ENCODE assay signal across 8 mouse cellular contexts in the genomic region with DNA sequence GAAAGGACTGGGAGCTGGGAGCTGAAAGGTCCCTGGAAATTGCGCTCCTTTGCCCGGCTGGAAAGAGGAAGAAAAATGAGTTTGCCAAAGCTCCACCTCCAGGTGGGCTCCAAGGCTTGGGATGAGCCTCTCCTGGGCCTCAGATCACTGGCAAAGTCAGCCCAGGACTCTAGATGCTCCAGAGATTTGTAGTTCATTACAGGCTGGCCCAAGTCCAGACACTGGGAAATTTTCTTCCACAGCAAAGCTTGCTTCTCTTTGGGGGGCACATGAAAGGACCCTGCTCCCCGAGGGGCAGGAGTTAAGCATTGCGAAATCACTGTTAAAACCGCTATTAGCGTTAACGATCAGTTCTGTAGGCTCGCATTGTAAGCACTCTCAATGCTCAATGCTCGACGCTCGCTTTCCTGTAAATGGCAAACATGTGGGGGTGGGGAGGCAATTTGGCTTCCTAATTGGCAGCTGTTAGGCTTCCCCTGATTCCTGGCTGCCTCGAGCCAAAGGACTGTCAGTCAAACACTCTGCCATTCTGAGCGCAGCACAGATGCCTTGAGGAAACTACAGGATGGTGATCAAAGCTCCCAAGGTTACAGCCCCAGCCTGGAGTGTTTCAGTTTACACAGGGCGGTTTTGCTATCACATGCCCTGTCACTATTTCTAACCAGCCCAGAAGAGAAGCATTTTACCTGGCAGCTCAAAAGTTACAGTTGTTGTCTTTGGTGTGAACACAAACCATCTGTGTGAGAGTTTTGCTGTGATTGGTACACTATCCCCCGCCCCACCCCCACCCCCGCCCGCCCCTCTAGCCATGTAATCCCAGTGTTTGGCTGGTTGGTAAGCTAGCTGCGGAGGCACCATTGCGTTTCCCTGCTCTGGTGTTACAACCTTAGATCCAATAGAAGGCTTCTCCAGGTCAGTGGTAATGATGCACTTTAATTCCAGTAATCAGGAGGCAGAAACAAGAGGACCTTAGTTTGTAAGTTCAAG. TPM values are rescaled to one million over a fixed set of nuclear protein-coding genes. Genes with fewer than 3 reads are reported as not detected.
DNase-seq lines count a peak whose midpoint lies in the region; ATAC-seq and TF ChIP-seq lines count a peak whose summit lies in the region.

No protein-coding gene starts in this region.

- no peaks in the 10 kb centered on the region for H3K36me3 ChIP-seq in erythroblast, embryonic 14.5 days (ENCODE audit: control insufficient read depth)
- no peaks in the 10 kb centered on the region for H3K36me3 ChIP-seq in kidney, postnatal 0 days (ENCODE audit: insufficient read depth, low read length)
- H3K36me3 ChIP-seq in lung, embryonic 16.5 days (ENCODE audit: control insufficient read depth, insufficient read depth, low read length): no peaks in the 10 kb centered on the region

- 10% methylated on average over 19 of the region's 19 CpGs for WGBS in kidney, postnatal 0 days
- WGBS in lung, embryonic 16.5 days: 14% methylated on average over 19 of the region's 19 CpGs
- WGBS in cerebellum, adult 2 months: 5% methylated on average over 19 of the region's 19 CpGs

- DNase-seq in brain, adult 2 months (ENCODE audit: low read depth, low spot score): peak; percentile 66
- DNase-seq in heart, adult 8-10 months (ENCODE audit: low spot score): peak; percentile 21
- peak; percentile 37 for DNase-seq in kidney, postnatal 0 days (ENCODE audit: low spot score)
- peak; percentile 72 for DNase-seq in retina, embryonic 14.5 days (ENCODE audit: low spot score)
- DNase-seq in cerebellum, adult 2 months: no peak

- no peak for TF ChIP-seq POLR2A in cerebellum, adult 2 months (IDR thresholded peaks at IDR 0.05; ENCODE audit: borderline replicate concordance, insufficient read depth, low read length)

- H3K9me3 ChIP-seq in erythroblast, embryonic 14.5 days (ENCODE audit: control insufficient read depth, low read length): peaks cover 3% of the 10 kb centered on the region; the same call in 1 of the 2 replicates
- no peaks in the 10 kb centered on the region for H3K9me3 ChIP-seq in kidney, postnatal 0 days (replicated peaks; ENCODE audit: low read length)
- no peaks in the 10 kb centered on the region for H3K9me3 ChIP-seq in lung, embryonic 16.5 days (ENCODE audit: control insufficient read depth, low read length)

- H3K4me3 ChIP-seq in erythroblast, embryonic 14.5 days (replicated peaks): peak overlapping the region; percentile 46
- H3K4me3 ChIP-seq in kidney, postnatal 0 days (replicated peaks; ENCODE audit: low read depth, low read length): peak overlapping the region; percentile 51
- H3K4me3 ChIP-seq in lung, embryonic 16.5 days (ENCODE audit: low read length): peak overlapping the region; percentile 69
- no peak overlapping the region for H3K4me3 ChIP-seq in cerebellum, adult 2 months (replicated peaks; ENCODE audit: insufficient read depth, low read depth, low read length)

- no peak overlapping the region for H3K9ac ChIP-seq in kidney, postnatal 0 days (ENCODE audit: low read depth, low read length)
- H3K9ac ChIP-seq in lung, embryonic 16.5 days (ENCODE audit: low read length): peak overlapping the region; percentile 66; the same call in 1 of the 2 replicates

- no peak for TF ChIP-seq CTCF in kidney, postnatal 0 days (IDR thresholded peaks at IDR 0.05; ENCODE audit: low read depth)
- TF ChIP-seq CTCF in cerebellum, adult 2 months (IDR thresholded peaks at IDR 0.05; ENCODE audit: borderline replicate concordance, insufficient read depth, low read depth, low read length): no peak

- H3K4me2 ChIP-seq in kidney, postnatal 0 days (ENCODE audit: low read length): peak overlapping the region; percentile 98
- H3K4me2 ChIP-seq in lung, embryonic 16.5 days (ENCODE audit: low read depth, low read length): peak overlapping the region; percentile 99

- H3K27ac ChIP-seq in kidney, postnatal 0 days: no peak overlapping the region
- no peak overlapping the region for H3K27ac ChIP-seq in lung, embryonic 16.5 days (ENCODE audit: low read length)
- no peak overlapping the region for H3K27ac ChIP-seq in cerebellum, adult 2 months (ENCODE audit: insufficient read depth, low read length)

- ATAC-seq in erythroblast, adult 5-6 weeks (replicated peaks; ENCODE audit: low FRiP score, poor library complexity, severe bottlenecking): no peak
- ATAC-seq in kidney, postnatal 0 days (replicated peaks; ENCODE audit: low FRiP score, low read depth): no peak
- peak; percentile 46 for ATAC-seq in lung, embryonic 16.5 days (ENCODE audit: low read depth)

- H3K4me1 ChIP-seq in erythroblast, embryonic 14.5 days (ENCODE audit: control insufficient read depth): peaks cover 14% of the 10 kb centered on the region
- peaks cover 14% of the 10 kb centered on the region for H3K4me1 ChIP-seq in kidney, postnatal 0 days (replicated peaks; ENCODE audit: insufficient read depth, low read length)
- peaks cover 18% of the 10 kb centered on the region for H3K4me1 ChIP-seq in lung, embryonic 16.5 days (replicated peaks; ENCODE audit: control insufficient read depth, insufficient read depth, low read length)
- peaks cover 7% of the 10 kb centered on the region; the same call in 1 of the 2 replicates for H3K4me1 ChIP-seq in cerebellum, adult 2 months (ENCODE audit: control insufficient read depth, insufficient read depth, low read length)

- peaks cover 20% of the 10 kb centered on the region for H3K27me3 ChIP-seq in erythroblast, embryonic 14.5 days (ENCODE audit: control insufficient read depth)
- H3K27me3 ChIP-seq in kidney, postnatal 0 days (ENCODE audit: insufficient read depth, low read length): peaks cover 8% of the 10 kb centered on the region; the same call in 1 of the 2 replicates
- H3K27me3 ChIP-seq in lung, embryonic 16.5 days (ENCODE audit: control insufficient read depth, insufficient read depth, low read depth, low read length): peaks cover 12% of the 10 kb centered on the region; the same call in 1 of the 2 replicates
- peaks cover 3% of the 10 kb centered on the region; the same call in 1 of the 2 replicates for H3K27me3 ChIP-seq in cerebellum, adult 2 months (ENCODE audit: control insufficient read depth, insufficient read depth, low read length)

RNA-seq across cellular contexts. Expression of a gene that starts 0.8 kb away (rescaled TPM):
- polyA plus RNA-seq in erythroblast, embryonic 14.5 days (2012): 2.9 and 4.8 TPM in 2 replicates
- total RNA-seq in erythroblast, adult 5-6 weeks (2015; ENCODE audit: low replicate concordance): 1.5 and 5.8 TPM in 2 replicates
- total RNA-seq in erythroblast, adult 5-6 weeks (2017; ENCODE audit: low replicate concordance): 3.6 and 15.6 TPM in 2 replicates
- 1 to 10 TPM; 1.1 to 2.5 (median 1.6) TPM for total RNA-seq in heart, adult 8-10 months (2022)
- polyA plus RNA-seq in kidney, postnatal 0 days (2015; fragmentation: Nextera tagmentation; extraction: Ambion mirVana): 2.6 and 3.3 TPM in 2 replicates
- 4.6 and 6.7 TPM in 2 replicates for polyA plus RNA-seq in lung, embryonic 16.5 days (2015; fragmentation: Nextera tagmentation; extraction: Ambion mirVana)
- polyA plus RNA-seq in cerebellum, adult 2 months (2012; rRNA removed): 1.7 and 2.7 TPM in 2 replicates

Comparison
In these comparisons a context has a peak if more than half of its experiments do, and no peak if none do; other contexts are left out.
1. DNase-seq: peak in brain, adult 2 months (single experiment), heart, adult 8-10 months (single experiment), kidney, postnatal 0 days (single experiment) and retina, embryonic 14.5 days (single experiment); none in cerebellum, adult 2 months (0 of 2).